Mouse (Mus musculus) megakaryocyte, embryonic 14.5 days (primary cell): Measurements from ENCODE around the gene Tkt.

Source experiments
- FLI1 ChIP-seq: IDR thresholded peaks from 2 replicates; pipeline ENCODE4 v1.6.1; 2012; ENCODE audit warnings: low read length, inconsistent platforms, mixed read lengths
- GATA1 ChIP-seq: IDR thresholded peaks from 3 replicates; pipeline ENCODE4 v1.6.1; 2012; ENCODE audit warnings: mixed read lengths, low read length, inconsistent platforms, borderline replicate concordance

- TF ChIP-seq GATA1 (no peak), FLI1 (no peak)
Measured at GRCm38 (mm10) chr14:30504990-30505389, 43.2 kb upstream of the Tkt start.
